In the genomic region with DNA sequence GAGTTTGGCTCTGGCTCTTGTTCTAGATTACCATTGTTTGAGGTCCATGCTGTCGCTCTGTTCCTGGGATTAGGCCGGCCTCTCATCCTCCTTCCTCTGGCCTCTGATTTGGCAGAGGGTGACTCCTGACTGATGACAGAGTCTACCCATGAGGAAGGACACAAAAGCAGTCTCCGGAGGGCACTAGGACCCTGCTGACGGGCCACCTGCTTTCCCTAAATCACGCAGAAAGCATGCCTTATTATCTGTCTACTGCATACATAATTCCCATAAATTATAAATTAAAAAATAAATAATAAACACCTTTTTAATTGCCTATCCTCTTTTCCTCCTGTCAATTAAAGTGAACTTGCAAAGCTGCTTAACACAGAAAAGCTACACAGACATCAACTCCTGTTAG, we compare ENCODE assay signal across 29 mouse cellular contexts.
"Had no signal": no experiment of that assay in that cellular context is flagged by ENCODE, and none has a peak within 500 bp of the region (broad histone marks: within the 10 kb centered on the region; RNA-seq: fewer than 3 reads in every experiment).

No protein-coding gene starts in this region.

- ATAC-seq: hindbrain, embryonic 16.5 days; inflammation-experienced regulatory T-cells, adult 6 months; intestine, embryonic 15.5 days; intestine, postnatal 0 days; liver, postnatal 0 days had no signal

- H3K4me3 ChIP-seq: heart, adult 2 months; heart, embryonic 13.5 days; heart, embryonic 15.5 days; hindbrain, embryonic 10.5 days; hindbrain, embryonic 12.5 days; intestine, embryonic 15.5 days; layer of hippocampus, adult 2 months; left cerebral cortex, adult 2 months; limb, embryonic 10.5 days; limb, embryonic 12.5 days; liver, embryonic 13.5 days; liver, embryonic 15.5 days had no signal

- H3K4me2 ChIP-seq: heart, embryonic 11.5 days; heart, embryonic 13.5 days; heart, embryonic 15.5 days; hindbrain, embryonic 12.5 days; hindbrain, embryonic 14.5 days; intestine, embryonic 15.5 days; limb, embryonic 12.5 days; liver, embryonic 11.5 days; liver, embryonic 13.5 days; liver, embryonic 15.5 days had no signal

- H3K9me3 ChIP-seq: heart, embryonic 13.5 days; heart, embryonic 15.5 days; hindbrain, embryonic 10.5 days; hindbrain, embryonic 12.5 days; intestine, embryonic 15.5 days; limb, embryonic 10.5 days; limb, embryonic 12.5 days; liver, embryonic 13.5 days; liver, embryonic 15.5 days had no signal

- H3K27me3 ChIP-seq: heart, embryonic 15.5 days; hindbrain, embryonic 12.5 days; intestine, embryonic 15.5 days had no signal

- H3K36me3 ChIP-seq: heart, embryonic 13.5 days; heart, embryonic 15.5 days; hindbrain, embryonic 10.5 days; hindbrain, embryonic 12.5 days; intestine, embryonic 15.5 days; limb, embryonic 10.5 days; limb, embryonic 12.5 days; liver, embryonic 13.5 days; liver, embryonic 15.5 days had no signal

- DNase-seq: gastrocnemius, postnatal 14 days; gastrocnemius, postnatal 36 days; heart, adult 11 months; heart, adult 2 months; heart, postnatal 4 days; kidney, adult 18-20 months; kidney, adult 8-10 months; kidney, postnatal 10 days; kidney, postnatal 25 days; kidney, postnatal 4 days; liver; liver, embryonic 13.5 days; liver, postnatal 0 days had no signal

- H3K4me1 ChIP-seq: heart, embryonic 13.5 days; heart, embryonic 15.5 days; hindbrain, embryonic 10.5 days; hindbrain, embryonic 12.5 days; intestine, embryonic 15.5 days; limb, embryonic 12.5 days; liver, embryonic 13.5 days; liver, embryonic 15.5 days had no signal

- H3K27ac ChIP-seq: heart, adult 2 months; heart, embryonic 13.5 days; heart, embryonic 15.5 days; hindbrain, embryonic 10.5 days; hindbrain, embryonic 12.5 days; hindbrain, embryonic 14.5 days; intestine, embryonic 15.5 days; layer of hippocampus, adult 2 months; left cerebral cortex, adult 2 months; limb, embryonic 10.5 days; limb, embryonic 12.5 days; liver, embryonic 13.5 days; liver, embryonic 15.5 days had no signal

- H3K9ac ChIP-seq: heart, embryonic 13.5 days; heart, embryonic 15.5 days; hindbrain, embryonic 12.5 days; hindbrain, embryonic 14.5 days; intestine, embryonic 15.5 days; limb, embryonic 12.5 days; liver, embryonic 13.5 days; liver, embryonic 15.5 days; liver, postnatal 0 days had no signal
